Mouse (Mus musculus): ENCODE data around the gene Nckap5.

Nckap5 gene

GRCm38 (mm10) chr1:126473044-126473443, 357.6 kb downstream of the Nckap5 start:
- no peak for DNase-seq (ENCODE audit: low read depth, low spot score)

DNA sequence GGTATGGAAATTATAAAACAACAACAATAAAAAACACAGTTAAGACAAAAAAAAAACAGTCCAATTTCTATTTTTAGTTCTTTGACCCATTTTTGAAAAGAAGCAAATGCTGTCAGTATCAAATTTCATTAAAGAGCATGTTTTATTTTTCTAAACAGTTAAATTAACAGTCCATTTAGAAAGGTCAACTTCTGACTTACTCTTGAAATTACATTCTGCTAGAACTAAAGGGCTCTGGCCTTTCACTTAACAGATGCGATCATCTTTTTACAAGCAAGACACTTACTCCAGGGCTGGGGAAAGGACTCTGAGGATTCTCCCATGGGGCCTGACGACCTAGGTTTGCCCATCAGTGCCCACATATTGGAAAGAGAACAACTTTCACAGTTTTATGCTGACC, 359.2 kb downstream of the Nckap5 start:
- DNase-seq (ENCODE audit: low read depth, low spot score): no peak

GRCm38 (mm10) chr1:126470883-126471282, 359.7 kb downstream of the Nckap5 start:
- no peak for DNase-seq (ENCODE audit: low read depth, low spot score)

GRCm38 (mm10) chr1:126469818-126470544, 360.6 kb downstream of the Nckap5 start:
- DNase-seq (ENCODE audit: low read depth, low spot score): peak; percentile 62

DNA sequence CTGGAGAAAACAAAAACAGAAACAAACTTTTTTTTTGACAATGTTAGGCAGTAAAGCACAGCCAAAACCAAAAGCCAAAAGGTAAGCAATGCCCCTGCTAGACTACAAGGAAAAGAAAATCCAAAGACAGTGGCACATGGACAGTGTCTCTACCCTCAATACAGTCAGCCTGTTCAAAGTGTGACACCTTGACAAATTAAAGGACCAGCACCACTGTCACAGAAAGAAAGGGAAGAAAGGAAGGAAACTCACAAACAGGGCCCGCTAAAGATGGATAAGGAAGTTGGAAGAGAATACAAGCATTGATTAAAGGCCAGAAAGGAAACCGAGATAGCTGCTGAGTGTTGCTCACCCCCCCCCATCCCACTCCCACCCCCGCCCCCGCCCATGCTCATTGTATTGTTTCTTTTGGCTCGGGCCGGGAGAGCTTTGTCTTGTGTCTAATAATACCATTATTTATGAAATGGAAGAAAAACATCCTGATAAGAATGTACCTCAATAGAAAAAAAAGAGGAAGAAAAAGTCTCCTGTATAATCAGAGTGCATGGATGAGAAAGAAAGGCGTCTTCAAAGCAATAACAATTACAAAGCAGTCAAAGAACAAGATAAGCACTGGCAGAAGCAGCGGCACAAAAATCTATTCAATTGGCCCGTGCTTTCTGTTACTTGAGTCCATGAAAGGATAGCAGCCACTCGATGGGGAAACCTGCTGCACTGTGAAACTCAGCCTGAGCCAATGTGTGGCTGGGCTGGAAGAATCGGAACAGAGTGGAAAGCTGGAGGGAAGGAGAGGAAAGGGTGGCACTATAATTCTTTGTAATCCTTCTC, 368.9 kb downstream of the Nckap5 start:
- no peak for DNase-seq (ENCODE audit: low read depth, low spot score)

DNA sequence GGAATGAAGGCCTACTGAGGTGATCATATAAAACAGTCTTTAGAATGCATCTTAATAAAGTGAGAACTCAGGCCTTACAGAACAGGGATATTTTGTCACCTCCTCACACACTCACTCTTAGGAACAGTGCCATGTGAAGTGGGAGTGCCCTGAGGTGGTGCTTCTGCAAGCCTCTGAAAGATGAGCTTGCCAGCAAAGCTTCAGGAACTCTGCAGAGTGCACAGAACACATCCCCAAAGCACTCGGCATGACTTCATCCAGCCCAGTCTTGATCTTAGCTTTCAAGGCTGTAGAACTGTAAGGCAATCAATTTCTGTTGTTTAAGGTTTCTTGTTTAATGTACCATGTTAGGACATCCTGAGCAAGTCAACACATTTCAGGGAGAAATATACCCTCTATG, 372.9 kb downstream of the Nckap5 start:
- DNase-seq (ENCODE audit: low read depth, low spot score): no peak

GRCm38 (mm10) chr1:126454504-126455173, 376.0 kb downstream of the Nckap5 start:
- no peak for DNase-seq (ENCODE audit: low read depth, low spot score)

DNA sequence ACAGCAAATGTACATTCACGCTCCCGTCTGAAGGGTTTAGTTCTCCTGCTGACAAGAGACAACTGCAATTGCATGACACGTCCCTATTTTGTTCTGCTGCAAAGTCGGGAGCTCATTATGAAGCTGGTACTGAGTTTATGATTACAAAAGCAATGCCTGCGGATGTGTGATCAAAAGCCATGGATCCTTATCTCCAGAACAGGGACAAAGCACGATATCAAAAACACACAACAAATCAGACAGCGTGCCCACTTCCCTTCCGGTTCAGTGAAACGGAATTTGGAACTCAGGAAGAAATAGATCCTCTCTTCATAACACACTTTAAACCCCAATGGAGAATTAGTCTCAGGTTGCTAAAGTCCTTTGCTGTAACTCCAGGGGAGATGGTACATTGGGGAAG, 379.1 kb downstream of the Nckap5 start:
- no peak for DNase-seq (ENCODE audit: low read depth, low spot score)

DNA sequence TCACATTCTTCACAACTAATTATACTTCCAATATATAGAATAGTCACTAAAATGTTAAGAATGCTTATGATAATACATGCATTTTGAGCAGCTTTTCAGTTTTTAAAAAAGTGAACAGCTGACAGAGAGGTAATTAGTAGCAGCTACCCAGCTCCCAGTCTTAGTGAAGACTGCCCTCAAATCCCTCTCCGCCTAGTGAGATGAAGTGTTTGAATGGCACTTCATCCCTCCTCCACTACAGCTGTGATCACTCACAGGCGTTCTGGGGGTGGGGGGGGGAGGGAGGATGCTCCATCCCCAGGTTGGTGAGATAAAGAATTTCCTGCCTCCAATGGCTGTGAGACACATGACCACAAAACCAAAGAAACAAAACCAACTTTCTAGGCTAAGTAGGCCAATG, 381.2 kb downstream of the Nckap5 start:
- DNase-seq (ENCODE audit: low read depth, low spot score): no peak

DNA sequence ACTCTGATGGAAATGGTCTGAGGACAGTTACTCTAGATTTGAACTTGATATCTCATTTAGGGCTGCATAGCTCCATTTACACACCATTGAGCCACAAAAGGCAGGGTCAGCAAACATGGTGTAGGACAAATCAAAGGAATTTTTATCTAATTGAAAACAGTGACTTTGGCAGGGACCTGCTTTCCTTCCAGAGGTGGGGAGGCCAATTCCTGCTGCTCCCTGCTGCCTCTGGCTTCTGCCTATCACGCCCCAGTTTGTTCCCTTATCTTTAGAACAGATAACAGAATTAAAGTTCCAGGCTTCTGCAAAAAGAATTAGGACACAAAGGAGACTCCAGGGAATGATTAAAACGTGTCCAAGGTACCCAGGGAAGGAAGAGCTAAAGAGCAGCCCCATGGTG, 386.7 kb downstream of the Nckap5 start:
- no peak for DNase-seq (ENCODE audit: low read depth, low spot score)

GRCm38 (mm10) chr1:126442723-126443122, 387.9 kb downstream of the Nckap5 start:
- DNase-seq (ENCODE audit: low read depth, low spot score): no peak

DNA sequence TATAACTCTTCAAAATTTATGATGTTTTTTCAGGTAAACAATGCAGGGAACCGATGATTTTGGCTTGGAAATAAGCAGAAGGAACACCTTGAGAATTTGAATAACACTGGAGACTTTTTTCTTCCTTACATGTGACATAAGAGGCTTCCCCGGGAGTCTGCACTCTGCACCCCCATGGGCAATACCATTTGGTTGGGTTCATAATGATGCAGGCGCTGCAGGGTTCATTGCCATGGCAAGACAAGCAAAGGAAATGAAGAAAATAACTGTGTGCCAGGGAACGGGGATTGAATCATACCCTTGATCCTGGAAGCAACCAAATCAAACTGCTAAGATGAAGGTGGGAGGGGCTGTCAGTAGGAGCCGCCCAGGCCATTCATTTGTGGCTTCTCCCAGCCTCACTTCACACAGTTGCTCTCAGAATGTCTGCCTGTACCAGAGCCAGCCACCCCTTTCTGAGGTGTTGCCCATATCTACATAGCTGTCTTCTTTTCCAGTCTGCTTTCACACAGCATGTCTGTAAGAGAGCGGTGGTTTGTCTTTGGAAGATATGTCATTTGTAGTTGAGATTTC, 392.5 kb downstream of the Nckap5 start:
- no peak for DNase-seq (ENCODE audit: low read depth, low spot score)

DNA sequence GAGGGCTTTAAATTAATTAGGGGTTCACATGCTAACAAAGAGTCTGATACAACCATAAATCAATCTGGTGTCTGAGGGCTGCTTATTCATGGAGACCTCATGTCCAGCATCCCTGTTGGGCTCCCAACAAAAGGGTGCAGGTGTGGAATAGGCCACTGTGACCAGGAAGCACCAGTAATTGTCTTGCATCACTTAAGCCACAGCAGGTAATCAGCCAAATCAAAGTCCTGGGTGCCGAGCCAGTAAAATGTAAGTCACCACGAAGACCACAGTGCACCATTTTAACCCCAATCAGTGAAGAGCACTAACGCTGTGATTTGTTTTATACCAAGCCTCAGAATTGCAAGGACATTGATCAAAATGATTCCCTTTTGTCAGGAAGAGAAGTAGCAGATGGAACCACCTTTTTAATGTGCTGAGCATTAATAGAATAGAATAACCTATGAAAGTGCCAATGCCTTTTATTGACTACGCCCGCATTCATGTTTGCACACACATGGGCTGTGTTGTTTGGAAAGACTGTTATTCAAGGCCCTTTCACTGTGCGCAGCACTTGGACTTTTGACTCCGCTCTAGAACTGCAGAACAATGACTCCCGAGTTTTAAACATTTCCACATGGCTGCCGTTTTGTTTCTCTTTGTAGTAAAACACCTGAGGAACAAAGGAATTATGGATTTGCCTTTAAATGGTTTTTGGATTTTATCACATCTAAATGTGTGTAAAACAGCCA, 393.5 kb downstream of the Nckap5 start:
- DNase-seq (ENCODE audit: low read depth, low spot score): no peak

DNA sequence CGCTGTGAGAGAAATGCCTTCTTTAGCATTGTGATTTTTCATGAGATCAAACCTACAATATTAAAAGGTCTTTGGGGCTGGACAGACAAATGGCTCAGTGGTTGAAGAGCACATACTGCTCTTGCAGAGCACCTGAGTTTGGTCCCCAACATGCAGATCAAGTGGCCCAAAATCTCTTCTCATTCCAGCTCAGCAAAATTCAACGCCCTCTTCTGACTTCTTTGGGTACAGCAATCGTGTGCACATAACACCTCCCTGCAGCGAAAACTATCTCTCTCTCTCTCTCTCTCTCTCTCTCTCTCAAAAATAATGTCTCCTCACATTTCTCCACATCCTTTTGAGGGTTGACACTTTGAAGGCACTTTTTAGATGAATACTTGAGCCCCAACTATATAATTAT, 398.3 kb downstream of the Nckap5 start:
- DNase-seq (ENCODE audit: low read depth, low spot score): no peak

DNA sequence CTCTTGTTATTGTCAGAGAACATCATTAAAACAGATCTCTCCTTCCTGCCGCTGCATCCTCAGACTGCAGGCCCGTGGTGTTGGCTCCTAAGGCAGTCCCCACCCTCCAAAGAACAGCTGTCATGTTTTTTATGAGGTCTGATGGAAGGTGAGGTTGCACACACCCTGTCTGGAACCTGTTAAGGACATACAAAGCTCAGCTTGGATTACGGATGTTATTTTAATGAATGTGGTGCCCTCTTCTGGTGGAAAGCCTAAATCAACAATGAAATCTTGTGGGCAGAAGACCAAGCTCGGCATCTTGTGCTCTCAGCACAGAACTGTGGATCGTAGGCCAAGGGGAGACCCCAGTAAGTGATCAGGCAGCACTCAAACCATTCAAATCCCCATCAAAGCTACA, 399.0 kb downstream of the Nckap5 start:
- DNase-seq (ENCODE audit: low read depth, low spot score): peak; percentile 68

DNA sequence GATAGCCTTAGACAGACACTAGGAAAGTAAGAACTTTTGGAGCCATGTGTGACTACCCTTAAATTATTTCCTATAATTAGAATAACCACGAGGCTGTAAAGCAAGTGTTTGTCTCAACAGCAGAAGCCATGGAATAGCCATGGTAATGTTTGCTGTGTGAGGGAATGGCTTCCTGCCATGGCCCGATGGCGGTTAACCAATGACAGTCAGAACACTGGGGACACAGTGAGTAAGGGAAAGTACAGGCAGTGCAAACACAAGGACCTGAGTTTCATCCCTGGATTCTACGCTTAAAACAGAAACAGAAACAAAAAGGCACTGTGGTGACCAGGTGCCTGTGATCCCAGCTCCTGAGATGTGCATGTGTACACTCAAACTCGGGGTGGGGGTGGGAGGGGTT, 419.2 kb downstream of the Nckap5 start:
- DNase-seq (ENCODE audit: low read depth, low spot score): no peak

DNA sequence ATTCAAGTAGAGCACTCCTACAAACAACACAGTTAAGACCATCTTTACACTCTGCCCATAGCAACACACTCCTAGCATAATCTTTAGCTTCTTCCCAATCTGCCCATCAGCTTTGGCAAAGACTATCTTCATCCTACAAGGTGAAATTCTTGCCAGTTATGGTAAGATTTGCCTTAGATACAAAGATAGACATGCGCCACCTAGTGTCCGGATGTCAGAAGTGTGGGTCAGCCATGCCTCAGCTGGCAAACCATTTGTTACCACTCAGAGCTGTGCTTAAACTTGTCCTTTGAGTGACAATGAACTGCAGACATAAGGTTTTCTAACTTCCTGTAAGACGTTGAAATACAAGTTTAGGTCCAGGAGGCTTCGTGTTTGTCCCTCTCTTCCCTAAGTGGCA, 422.7 kb downstream of the Nckap5 start:
- no peak for DNase-seq (ENCODE audit: low read depth, low spot score)

DNA sequence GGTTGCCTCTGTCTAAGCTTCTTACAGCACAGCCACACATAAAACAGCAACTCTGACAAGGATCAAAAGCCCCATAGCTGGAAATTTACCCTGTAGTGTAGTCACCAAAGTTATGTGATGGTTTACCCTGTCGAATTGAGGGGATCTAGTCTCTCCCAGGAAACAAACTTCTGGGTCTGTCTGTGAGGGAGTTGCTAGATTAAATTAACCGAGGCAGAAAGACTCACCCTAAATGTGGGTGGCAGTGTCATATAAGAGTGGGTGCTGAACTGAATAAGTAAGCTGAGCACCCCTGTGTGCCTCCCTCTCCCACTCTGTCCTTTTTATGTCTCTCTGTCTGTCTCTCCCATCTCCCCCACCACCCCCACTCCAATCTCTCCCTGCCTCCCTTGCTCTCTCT, 425.1 kb downstream of the Nckap5 start:
- DNase-seq (ENCODE audit: low read depth, low spot score): peak; percentile 21

GRCm38 (mm10) chr1:126403970-126404369, 426.6 kb downstream of the Nckap5 start:
- DNase-seq (ENCODE audit: low read depth, low spot score): no peak

- DNase-seq (ENCODE audit: low read depth, low spot score): peak; percentile 23
These were observed 439.4 kb downstream of the Nckap5 start for GRCm38 (mm10) chr1:126391204-126391603.

- peak; percentile 42 for DNase-seq (ENCODE audit: low read depth, low spot score)
These were observed 453.1 kb downstream of the Nckap5 start for GRCm38 (mm10) chr1:126377339-126377980.
